Mouse (Mus musculus) heart, postnatal 0 days (tissue): ENCODE data around the gene Kcnk4.

Experiments
- CTCF ChIP-seq: IDR thresholded peaks from 2 replicates; pipeline ENCODE4 v1.5.1; 2016; ENCODE audit warnings: antibody characterized with exemption, control low read depth, low read depth
- EP300 ChIP-seq: IDR thresholded peaks from 2 replicates; pipeline ENCODE4 v1.6.1; 2016; ENCODE audit warnings: antibody characterized with exemption, low read depth

DNA sequence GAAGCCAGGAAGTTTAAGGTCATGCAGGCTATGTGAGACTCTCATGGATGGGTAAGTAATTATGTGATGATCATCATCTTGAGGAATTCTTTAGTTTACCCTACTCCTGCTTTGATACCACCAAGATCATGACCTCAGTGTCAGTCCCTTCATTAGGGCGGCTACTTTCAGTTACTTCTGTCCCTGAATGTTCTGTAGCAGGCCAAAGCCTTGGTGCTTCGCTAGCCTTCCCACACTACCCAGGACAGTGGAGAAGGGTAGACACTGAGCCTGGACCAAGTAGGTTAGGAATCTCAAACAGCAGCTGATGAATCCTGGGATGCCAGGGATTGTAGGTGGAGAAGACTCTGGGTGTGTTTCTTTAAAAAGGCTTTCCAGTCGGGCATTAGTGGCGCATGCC is 47.1 kb upstream of the Kcnk4 start:
- no peak for TF ChIP-seq EP300
- TF ChIP-seq CTCF = no peak
